Mouse (Mus musculus) right cerebral cortex, postnatal 4 days (tissue): ENCODE results near the gene Cd82.

Experiments used
- DNase-seq: peaks from one replicate; pipeline ENCODE4 v3.0.0-alpha.2; 2022

The Cd82 gene

GRCm38 (mm10) chr2:93412101-93412500, 50.8 kb downstream of the Cd82 start:
- DNase-seq = no peak

DNA sequence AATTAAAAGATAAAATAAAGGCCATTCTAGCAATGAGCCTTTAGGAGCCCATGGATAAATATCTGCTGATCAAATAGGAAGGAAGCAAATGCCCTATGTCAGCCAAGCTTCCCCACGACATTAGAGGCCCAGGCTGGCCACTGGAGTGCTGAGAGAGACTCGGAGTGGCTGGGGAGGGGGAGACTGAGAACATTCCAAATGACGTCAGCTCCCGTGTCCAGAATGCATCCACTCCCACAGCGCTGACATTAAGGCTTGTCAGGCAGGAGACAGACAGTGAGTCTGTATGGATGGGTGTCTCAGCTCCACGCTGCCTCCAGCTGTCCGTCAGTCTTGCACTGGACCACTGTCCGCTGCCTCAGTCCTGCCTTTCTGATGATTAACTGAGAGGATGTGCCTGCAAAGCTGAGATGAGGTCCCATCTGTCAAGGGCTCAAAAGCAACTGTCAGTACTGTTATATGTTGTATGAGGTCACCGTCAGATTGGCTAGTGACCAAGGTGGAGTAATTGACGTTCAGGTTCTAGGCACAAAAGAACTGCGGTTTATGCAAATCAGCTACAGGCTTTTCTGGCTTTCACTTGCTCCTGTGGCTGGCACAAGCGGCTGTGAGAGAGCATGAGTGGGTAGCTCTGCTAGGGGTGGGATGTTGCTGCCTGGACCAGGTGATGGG, 51.9 kb downstream of the Cd82 start:
- DNase-seq = no peak

DNA sequence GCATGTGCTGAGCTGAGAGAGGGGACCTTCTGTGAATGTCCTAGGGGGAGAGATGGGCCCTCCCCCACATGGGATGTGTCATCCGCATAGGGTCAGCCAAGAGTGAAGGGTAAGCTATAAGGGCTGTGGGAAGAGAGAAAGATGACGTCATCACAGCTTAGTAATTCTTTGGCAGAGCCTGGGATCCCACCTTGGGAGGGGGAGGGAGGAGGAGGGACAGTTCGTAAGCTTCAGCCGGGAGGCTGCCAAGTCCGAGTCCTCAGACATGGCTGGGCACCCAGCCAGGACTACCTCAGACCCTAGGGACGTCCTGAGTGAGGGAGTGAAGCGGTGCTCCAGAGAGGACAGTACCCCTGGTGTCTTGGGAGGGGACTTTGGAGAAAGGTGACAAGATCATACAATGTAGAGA, 57.9 kb downstream of the Cd82 start:
- no peak for DNase-seq

GRCm38 (mm10) chr2:93404169-93404568, 58.8 kb downstream of the Cd82 start:
- DNase-seq = no peak

GRCm38 (mm10) chr2:93403267-93403666, 59.7 kb downstream of the Cd82 start:
- no peak for DNase-seq

DNA sequence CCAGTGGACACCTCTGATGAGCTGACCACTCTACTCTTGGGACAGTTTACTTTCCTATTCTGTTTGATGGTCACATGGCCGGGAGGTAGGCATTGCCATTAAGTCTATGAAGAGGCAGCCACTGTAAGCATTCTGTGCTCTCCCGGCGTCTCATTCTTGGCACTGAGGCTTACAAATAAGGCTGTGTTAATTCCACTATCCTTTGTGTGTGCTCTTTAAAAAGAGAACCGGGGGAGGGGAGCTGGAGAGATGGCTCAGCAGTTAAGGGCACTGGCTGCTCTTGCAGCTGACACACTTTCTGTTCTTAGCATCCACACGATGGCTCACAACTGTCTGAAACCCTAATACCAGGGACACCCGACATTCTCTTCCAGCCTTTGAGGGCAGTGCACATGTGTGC, 71.7 kb downstream of the Cd82 start:
- DNase-seq = no peak

DNA sequence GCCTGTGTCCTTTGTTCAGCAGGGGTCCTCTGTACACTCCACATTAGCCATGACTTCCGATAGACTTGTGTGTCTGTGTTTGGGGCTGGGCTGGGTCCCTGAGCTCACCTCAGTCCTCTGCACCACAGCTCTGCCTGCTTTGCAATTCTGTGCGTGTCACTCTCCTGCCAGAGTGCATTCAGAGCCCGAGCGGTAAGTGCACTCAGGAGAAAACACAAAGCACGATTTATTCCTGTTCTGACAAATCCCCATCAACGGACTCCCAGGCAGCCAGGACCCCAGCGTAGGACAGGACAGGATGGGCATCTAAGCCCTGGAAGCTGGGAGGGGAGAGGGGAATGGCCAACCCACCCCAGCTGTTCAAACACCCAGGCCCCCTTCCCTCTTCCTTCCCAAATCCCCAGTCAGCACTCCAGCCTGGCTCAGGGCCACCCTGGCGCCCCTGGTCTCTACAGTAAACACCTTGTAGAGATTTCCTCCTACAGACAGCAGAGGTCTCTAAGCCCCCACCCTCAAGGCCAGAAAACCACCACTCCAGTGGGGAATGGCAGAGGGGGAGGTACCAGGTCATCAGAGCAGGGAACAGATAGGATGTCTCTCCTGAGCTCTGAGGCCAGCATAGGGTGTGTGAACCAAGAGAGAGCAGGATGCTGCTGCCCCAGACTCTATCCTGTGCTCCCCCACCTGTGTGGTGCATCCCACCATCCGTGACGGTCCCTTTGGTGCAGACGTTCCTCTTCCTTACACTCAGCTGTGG, 72.6 kb downstream of the Cd82 start:
- DNase-seq = no peak

- no peak for DNase-seq
Measured at GRCm38 (mm10) chr2:93386958-93387357, 76.0 kb downstream of the Cd82 start.

GRCm38 (mm10) chr2:93383831-93384230, 79.1 kb downstream of the Cd82 start:
- DNase-seq = no peak

- no peak for DNase-seq
Measured at GRCm38 (mm10) chr2:93380680-93381089, 82.3 kb downstream of the Cd82 start.

DNA sequence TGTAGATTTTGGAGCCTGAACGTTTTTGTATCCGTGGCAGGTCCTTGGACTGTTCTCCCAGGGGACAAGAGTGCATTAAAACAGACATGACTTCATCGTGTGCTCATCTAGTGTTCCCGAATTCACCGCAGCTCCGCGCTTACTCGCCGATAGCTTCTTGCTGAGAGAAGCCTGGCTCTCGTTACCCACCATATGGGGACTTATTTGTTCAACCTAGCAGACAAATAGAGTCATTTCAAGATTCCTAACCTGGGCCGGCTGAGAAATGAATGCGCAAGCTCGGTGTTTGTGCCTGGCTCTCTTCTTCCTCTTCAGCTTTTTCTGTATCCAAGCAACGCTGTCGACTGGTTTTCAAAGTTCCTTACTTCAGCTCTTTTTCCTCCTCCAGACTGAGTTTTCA, 85.1 kb downstream of the Cd82 start:
- no peak for DNase-seq

GRCm38 (mm10) chr2:93377157-93377556, 85.8 kb downstream of the Cd82 start:
- no peak for DNase-seq

DNA sequence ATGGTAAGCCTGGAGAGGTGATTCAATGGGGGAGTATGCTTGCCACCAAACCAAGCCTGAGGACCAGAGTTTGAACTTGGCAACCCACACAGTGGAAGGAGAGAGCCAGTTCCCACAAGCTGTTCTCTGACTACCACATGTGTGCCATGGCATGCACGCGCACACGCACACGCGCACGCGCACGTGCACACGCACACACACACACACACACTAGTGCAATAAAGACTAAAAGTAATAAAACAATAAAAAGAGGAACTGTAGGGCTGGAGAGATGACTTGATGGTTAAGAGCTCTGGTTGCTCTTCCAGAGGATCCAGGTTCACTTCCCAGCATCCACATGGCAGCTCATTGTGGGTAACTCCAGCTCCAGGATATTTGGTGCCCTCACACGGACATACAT, 90.1 kb downstream of the Cd82 start:
- DNase-seq = no peak

- DNase-seq = no peak
Measured at GRCm38 (mm10) chr2:93372097-93372571, 90.8 kb downstream of the Cd82 start.
